Mouse (Mus musculus): ENCODE measurements at regions not wholly inside any gene's neighbourhood (a gene's known extent, or its start where the extent isn't known, plus 50 kb on each side); places are given as distances from the start of the nearest gene placed in this dataset.

DNA sequence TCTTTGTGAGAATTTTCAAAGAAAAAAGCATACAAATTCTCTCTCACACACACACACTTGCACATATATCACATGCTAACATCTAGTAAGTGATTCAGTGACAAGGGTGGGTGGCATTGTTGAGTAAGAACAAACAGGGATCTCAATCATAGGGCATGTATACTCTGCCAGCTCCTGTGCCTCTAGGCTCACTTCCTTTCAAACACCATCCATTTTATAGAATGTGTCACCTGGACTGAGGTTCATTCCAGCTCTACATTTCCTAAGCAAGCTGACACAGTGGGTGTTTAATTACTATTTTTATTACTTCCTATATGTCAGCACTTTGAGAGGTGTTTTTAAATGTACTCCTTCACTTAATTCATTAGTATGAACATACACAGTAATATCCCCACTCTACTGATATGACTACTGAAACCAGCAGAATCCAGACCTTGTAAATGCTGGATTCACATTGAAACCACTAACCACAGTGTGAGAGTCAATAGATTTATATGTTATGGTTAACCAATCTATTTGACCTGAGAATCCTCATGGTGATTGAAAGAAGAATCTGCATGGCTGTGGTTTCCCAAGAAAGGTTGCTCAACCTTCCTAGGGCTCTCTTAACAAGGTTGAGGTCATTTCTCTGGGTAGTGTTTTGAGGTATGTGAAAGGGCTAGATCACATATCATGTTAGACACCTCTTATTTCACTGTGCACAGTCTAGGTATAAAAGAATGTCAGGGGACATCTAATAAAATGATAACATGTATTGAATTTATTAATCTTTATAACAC lies 480.5 kb upstream of the Tnp1 start:
- no peak for TF ChIP-seq CTCF (IDR thresholded peaks at IDR 0.05)
- no peak overlapping the region for H3K27ac ChIP-seq
- intact Hi-C loops (cut with DNase I), result no loop called here
- no peak for DNase-seq
- no peak overlapping the region for H3K4me3 ChIP-seq

DNA sequence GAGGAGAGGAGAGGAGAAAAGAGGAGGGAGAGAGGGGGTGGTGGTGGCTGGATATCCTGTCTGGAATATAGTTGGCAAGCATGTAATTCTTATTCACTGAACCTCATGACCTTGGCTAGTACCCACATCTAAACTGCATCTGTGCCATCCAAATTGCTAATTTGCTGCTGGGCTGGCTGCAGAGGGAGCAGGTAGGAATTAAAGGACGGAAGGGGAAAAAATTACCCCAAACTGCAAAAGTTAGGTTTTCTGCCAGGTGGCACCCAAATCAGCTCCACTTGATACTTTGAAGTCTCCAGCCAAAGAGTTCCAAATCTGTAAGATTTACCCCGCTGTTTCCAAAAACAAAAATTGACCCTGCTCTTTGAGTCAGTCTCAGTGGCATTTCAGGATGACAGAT lies 466.2 kb upstream of the Tnp1 start:
- Histone ChIP-seq H3K27ac (no peak overlapping the region), H3K4me3 (no peak overlapping the region)
- TF ChIP-seq CTCF (IDR thresholded peaks at IDR 0.05), result no peak
- intact Hi-C loops (cut with DNase I), result no loop called here
- no peak for DNase-seq

DNA sequence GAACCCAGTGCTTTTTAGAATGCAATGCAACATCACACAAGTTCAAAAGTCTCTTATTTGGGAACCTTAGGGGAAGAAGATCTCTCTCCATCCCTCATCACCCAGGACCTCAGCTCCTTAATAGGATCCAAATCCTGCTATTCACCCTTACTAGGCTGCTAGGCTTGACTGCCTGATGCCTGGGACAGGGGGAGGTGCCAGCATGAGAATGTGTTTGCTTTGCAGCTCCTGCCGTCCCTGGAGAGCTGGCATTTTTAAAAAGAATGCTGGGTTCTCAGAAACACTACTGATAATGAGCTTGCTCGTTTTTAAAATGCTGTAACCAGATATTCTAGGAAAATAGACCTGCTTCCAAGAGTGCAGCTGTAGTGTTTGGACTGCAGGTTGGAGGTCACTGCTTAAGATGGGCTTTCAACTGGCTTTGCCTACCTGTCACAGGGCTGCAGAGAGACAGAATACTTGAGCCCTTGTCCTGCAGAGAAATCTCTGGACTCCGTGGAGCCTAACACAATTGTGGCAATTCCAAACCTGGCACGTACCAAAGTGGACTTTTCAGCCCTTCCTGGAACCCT lies 463.7 kb upstream of the Tnp1 start:
- no peak overlapping the region for H3K27ac ChIP-seq
- TF ChIP-seq CTCF (IDR thresholded peaks at IDR 0.05), result no peak

DNA sequence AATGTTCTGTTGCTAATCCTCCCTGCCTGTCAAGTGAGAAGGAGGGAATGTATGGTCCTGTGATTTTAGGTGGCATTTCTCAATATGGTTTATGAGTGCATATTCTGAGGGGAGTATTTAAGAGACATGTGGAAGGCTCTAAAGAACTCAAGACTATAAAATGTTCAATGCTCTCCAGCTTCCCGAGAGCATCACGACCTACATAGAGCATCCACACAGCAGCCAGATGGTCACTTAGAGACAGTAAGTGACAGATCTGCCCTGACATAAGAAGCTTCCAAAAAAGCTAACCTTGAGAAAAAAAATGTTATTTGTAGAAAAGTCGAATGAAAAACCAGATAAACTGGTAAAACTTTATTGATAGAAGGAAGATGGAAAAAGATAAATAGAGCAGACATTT lies 444.9 kb upstream of the Tnp1 start:
- H3K4me3 ChIP-seq, result no peak overlapping the region
- intact Hi-C loops (cut with DNase I), result no loop called here

More for the DNA sequence above, 463.7 kb upstream of the Tnp1 start:
- H3K4me3 ChIP-seq, result no peak overlapping the region
- intact Hi-C loops (cut with DNase I), result no loop called here
- DNase-seq, result no peak

DNA sequence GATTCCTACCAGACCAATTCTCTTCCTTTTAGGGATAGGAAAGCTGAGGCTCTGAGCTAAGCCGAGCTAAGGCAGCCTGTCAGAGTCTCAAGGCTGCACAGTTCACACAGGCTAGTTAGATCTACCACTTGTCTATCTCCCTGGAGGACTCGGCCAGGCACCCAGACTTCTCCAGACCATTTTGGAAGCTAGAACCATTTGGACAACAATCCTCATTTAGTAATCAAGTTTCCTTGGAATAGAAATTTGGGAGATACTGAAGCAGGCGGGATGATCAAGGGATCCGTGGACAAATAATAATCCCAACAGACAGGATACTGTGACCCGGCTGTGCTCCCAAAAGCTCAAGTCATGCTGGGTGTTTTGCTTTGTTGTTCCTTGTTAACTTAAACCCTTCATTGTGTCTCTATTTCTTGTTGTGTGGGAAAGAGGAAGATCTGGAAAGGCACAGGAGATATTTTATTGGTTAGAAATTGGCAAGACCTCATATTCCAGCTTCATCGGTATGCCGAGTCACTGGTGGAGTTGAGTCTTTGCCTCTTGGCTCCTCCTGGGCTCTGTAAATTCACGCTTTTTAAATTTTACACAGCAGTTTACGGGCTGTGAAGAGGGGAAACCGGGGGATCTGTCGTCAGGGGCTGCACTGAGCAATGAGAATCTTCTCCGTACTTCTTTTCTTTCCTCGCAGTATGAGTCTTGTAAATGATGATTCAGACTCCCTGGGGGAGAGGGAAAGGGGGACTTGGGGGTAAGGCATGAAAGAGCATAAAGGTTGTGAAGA lies 444.2 kb upstream of the Tnp1 start:
- intact Hi-C loops (cut with DNase I), result no loop called here
- DNase-seq, result no peak
- no peak overlapping the region for H3K4me3 ChIP-seq
- H3K27ac ChIP-seq, result peak overlapping the region; percentile 48
- TF ChIP-seq CTCF (IDR thresholded peaks at IDR 0.05), result no peak

More for the DNA sequence above, 444.9 kb upstream of the Tnp1 start:
- TF ChIP-seq CTCF (IDR thresholded peaks at IDR 0.05), result no peak
- H3K27ac ChIP-seq, result no peak overlapping the region
- no peak for DNase-seq

DNA sequence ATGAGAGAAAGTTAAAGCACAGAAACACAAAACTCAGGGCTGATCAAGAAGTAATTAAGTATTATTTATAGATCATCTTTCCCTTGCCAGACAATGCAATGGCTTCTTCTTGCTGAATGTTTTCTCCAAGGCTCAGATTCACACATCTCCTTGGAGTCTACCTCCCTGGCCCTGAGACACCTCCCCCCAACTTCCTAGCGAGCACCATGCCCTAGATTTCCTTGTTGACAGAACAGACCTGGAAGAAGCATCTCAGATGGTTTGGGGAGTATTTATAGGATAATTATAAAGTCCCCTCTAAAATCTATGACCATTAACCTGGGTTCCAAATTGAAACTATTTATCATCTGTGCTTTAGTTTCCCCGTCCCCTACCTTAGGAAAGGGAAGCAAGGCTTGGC lies 441.6 kb upstream of the Tnp1 start:
- no peak for DNase-seq
- no peak for TF ChIP-seq CTCF (IDR thresholded peaks at IDR 0.05)
- intact Hi-C loops (cut with DNase I), result no loop called here
- Histone ChIP-seq H3K4me3 (no peak overlapping the region), H3K27ac (peak overlapping the region; percentile 55)

DNA sequence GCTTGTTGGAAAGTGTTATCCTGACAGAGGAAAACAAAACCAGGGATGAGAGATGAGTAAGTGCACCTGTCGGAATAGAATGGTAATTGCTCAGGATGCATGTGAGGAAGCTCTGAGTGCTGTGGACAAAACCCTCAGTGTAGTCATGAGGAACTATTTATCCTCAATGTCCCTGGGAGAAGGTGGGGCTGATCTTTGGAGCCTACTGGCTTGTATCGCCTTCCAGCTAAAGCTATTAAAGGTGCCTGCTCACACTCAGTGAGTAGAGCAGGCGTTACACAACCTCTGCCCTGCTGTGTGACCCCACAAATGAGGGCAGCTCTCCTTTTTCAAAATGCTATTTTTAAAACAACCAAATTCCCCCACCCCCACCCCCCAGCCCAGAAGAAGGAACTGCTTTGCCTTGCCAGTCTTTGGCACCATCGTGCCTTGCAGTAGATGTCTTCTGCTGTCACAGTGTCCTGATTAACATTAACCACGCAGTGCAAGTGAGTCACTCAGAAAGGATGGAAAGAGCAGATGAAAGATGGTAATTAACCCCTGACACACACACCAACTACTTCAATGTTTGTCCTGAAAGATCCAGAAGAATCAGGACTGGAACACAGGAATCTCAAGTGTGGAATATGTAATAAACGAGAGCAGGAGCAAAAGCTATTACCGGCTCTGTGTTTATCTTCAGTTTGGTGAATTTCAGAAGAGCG lies 440.8 kb upstream of the Tnp1 start:
- intact Hi-C loops (cut with DNase I), result no loop called here
- H3K27ac ChIP-seq, result peak overlapping the region; percentile 55
- no peak for TF ChIP-seq CTCF (IDR thresholded peaks at IDR 0.05)
- DNase-seq, result peak; percentile 48
- H3K4me3 ChIP-seq, result no peak overlapping the region

DNA sequence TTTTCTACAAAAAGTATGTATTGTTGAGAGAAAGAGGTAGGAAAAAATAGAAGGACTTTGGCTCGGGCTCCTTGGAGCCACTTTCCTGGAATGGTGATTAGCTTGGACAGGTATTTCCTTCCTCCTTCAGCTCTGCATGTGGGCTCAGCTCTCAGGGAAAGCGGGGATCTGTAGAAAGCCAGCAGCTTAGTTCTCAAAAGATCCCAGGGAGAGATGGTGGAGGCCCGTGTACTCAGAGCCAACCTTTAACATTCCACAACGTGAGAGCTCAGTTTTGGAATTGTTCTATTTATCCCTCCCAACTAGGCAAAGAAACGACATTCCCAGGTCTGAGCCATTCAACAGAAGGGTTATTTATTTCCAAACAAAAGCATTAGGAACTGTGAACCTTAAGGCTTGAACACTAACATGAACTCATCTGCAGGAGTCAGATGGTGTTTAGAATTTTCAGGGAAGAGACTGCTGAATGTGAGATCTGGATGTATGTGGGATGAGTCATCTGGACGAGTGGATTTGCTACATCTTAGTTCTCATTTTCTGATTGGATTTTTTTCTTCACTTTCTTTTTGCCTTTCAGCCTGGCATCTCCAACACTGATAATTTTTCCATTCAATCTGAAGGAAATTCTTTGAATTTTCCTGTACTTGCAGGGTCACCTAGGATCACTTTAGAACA lies 428.6 kb upstream of the Tnp1 start:
- Histone ChIP-seq H3K4me3 (no peak overlapping the region), H3K27ac (no peak overlapping the region)
- no peak for DNase-seq
- intact Hi-C loops (cut with DNase I), result no loop called here
- no peak for TF ChIP-seq CTCF (IDR thresholded peaks at IDR 0.05)

DNA sequence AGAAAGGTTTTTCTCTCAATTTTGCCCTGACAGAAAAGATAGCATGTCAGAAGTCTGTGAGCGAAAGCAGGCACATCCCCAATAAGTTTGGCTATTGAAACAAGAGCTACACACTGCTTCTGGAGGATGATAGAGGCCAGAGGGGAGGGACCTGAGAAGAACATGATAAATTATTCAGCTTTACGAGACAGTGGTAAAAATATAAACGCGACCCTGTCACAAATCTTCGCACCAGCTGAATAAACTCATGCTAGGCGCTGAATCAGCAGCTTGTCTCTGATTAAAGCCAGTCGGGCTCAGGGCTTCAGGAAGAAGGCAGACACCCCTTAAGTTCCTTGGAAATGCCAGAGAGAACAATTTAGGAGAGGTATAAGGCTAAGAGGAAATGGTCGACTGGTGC lies 422.7 kb upstream of the Tnp1 start:
- H3K4me3 ChIP-seq, result no peak overlapping the region
- DNase-seq, result no peak
- TF ChIP-seq CTCF (IDR thresholded peaks at IDR 0.05), result no peak
- intact Hi-C loops (cut with DNase I), result no loop called here
- H3K27ac ChIP-seq, result no peak overlapping the region

DNA sequence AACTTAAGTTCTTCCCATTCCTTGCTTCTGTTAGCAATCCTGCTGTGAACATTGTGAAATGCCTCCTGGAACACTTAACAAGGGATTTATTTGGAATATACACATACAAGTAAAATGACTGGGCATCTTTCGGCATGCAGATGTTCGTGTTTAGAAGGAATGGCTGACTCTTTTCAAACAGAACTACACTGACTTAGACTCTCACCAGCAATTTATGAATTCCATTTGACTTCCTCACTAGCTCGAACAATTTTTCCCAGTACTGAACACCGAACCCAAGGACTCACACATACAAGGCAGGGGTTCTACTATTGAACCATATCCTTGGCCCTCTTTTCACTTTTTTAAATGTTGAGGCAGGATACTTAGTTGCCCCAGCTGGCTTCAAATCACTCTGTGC lies 412.4 kb upstream of the Tnp1 start:
- Histone ChIP-seq H3K27ac (no peak overlapping the region), H3K4me3 (no peak overlapping the region)
- no peak for DNase-seq
- intact Hi-C loops (cut with DNase I), result no loop called here
- no peak for TF ChIP-seq CTCF (IDR thresholded peaks at IDR 0.05)

DNA sequence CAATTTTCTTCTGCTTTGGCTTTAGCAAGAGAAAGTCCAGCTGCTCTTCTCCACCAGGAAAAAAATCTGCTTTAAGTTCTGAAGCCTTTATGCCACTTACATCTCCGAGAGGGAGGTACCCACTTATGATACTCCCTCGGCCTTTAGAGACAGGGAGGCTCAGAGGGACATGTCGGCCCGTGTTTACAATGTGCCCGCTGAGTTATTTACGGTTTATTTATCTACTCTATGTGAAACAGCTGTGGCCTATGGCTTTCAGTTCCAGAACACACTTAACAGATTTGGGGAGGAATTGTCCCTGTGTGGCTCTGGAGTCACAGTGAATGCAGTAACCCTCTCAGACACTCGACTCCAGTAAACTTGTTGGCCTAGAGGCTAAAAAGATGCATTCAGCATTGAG lies 409.3 kb upstream of the Tnp1 start:
- DNase-seq, result no peak
- Histone ChIP-seq H3K4me3 (no peak overlapping the region), H3K27ac (no peak overlapping the region)
- intact Hi-C loops (cut with DNase I), result no loop called here
- TF ChIP-seq CTCF (IDR thresholded peaks at IDR 0.05), result no peak

DNA sequence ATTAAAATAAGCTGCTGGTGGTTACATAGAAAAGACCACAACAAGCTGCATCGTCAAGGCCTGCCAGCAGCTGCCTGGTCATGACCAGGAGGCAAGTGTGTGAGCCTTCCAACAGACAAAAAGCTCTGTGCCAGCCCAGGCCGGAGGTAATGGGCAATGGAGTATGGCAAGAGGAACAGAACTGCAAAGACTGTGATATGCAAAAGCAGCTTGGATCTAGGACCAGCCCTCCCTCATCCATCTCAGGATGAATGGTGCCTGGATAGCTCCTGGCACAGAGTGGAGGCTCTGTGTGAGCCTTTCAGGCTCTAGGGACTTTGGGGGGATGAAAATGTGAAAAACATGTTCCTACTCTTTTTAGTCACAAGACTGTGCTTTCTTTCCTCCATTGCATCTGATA lies 402.5 kb upstream of the Tnp1 start:
- no peak overlapping the region for H3K4me3 ChIP-seq
- intact Hi-C loops (cut with DNase I), result no loop called here
- no peak for TF ChIP-seq CTCF (IDR thresholded peaks at IDR 0.05)
- DNase-seq, result no peak
- H3K27ac ChIP-seq, result no peak overlapping the region

All from gastrocnemius, adult 2 months (tissue).